Mouse (Mus musculus) midbrain, embryonic 12.5 days (tissue): ENCODE data around the gene Cryzl2. TPM values are rescaled to one million over a fixed set of nuclear protein-coding genes. Genes with fewer than 3 reads are reported as not detected.

ENCODE experiments used
- ATAC-seq: fragments of 200-750 bp; cut with Nextera tagmentation; 2 replicates; pipeline ENCODE4 v1.8.0; 2017; ENCODE audit warnings: low read depth, moderate TSS enrichment, moderate library complexity; ENCODE audit not compliant: low FRiP score
- H3K27ac ChIP-seq: fragments of 300-500 bp; sonication (generic); replicated peaks from 2 replicates; pipeline ENCODE4 v1.5.1; 2016; ENCODE audit warnings: mild to moderate bottlenecking
- H3K27me3 ChIP-seq: fragments of 300-500 bp; sonication (generic); 2 replicates; pipeline ENCODE4 v1.6.1; 2016; ENCODE audit warnings: mild to moderate bottlenecking
- H3K36me3 ChIP-seq: fragments of 300-500 bp; sonication (generic); 2 replicates; pipeline ENCODE4 v1.6.1; 2016
- H3K4me1 ChIP-seq: fragments of 300-500 bp; sonication (generic); 2 replicates; pipeline ENCODE4 v1.6.1; 2016
- H3K4me2 ChIP-seq: fragments of 300-500 bp; sonication (generic); replicated peaks from 2 replicates; pipeline ENCODE4 v1.6.1; 2016; ENCODE audit warnings: mild to moderate bottlenecking, moderate library complexity
- H3K4me3 ChIP-seq: fragments of 300-500 bp; sonication (generic); 2 replicates; pipeline ENCODE4 v1.5.1; 2016; ENCODE audit warnings: mild to moderate bottlenecking
- H3K9ac ChIP-seq: fragments of 300-500 bp; sonication (generic); replicated peaks from 2 replicates; pipeline ENCODE4 v1.6.1; 2016; ENCODE audit warnings: mild to moderate bottlenecking, moderate library complexity
- H3K9me3 ChIP-seq: fragments of 300-500 bp; sonication (generic); 2 replicates; pipeline ENCODE4 v1.6.1; 2016; ENCODE audit warnings: mild to moderate bottlenecking
- WGBS: fragments of 180-500 bp; shearing (Covaris S2); methylation state at CpG from one replicate; pipeline ENCODE4 v1.1.7; 2016; 5-methylcytosine and 5-hydroxymethylcytosine counted together
- polyA plus RNA-seq: library from polyadenylated mRNA; unstranded; fragments of >200 nt; fragmentation: Nextera tagmentation; extraction: Ambion mirVana; gene quantifications from 2 replicates; pipeline ENCODE4 v1.2.1, GENCODE M21; 2016

Gene Cryzl2
- polyA plus RNA-seq, 1 experiment from 2014 or later = 7.5 TPM

GRCm38 (mm10) chr1:157444632-157445300 is 13.6 kb upstream of the Cryzl2 start:
- peaks cover 75% of the 10 kb centered on the region for H3K4me1 ChIP-seq
- no peaks in the 10 kb centered on the region for H3K36me3 ChIP-seq
- H3K4me2 ChIP-seq = no peak overlapping the region
- no peak overlapping the region; the same call in 1 of the 2 replicates for H3K27ac ChIP-seq
- H3K9me3 ChIP-seq = no peaks in the 10 kb centered on the region
- no peak for ATAC-seq
- WGBS = 62% methylated on average over 13 of the region's 13 CpGs
- no peak overlapping the region for H3K9ac ChIP-seq
- H3K4me3 ChIP-seq = no peak overlapping the region
- H3K27me3 ChIP-seq = peaks cover 12% of the 10 kb centered on the region

DNA sequence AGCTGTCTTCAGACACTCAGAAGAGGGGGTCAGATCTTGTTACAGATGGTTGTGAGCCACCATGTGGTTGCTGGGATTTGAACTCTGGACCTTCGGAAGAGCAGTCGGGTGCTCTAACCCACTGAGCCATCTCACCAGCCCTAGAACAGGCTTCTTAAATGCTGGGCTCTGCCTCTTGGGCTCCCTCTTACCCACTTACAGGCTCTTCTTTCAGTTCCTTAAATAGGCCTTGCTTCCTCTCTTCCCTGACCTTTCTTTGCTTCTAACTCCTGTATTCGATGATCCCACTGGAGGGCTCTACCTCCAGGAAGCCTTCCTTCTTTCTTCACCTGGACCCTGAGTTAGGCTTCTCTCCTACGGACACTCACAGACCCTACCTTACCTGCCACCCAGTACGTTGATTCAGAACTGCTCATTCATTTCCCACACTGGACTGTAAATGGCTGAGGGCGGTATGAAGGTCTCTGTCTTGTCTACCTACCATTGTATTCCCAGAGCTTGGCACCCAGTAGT is 12.9 kb upstream of the Cryzl2 start:
- no peak overlapping the region for H3K9ac ChIP-seq
- H3K4me3 ChIP-seq = no peak overlapping the region
- no peak overlapping the region for H3K4me2 ChIP-seq
- 85% methylated on average over 5 of the region's 6 CpGs for WGBS
- no peak overlapping the region for H3K27ac ChIP-seq
- no peaks in the 10 kb centered on the region for H3K9me3 ChIP-seq
- peaks cover 75% of the 10 kb centered on the region for H3K4me1 ChIP-seq
- no peaks in the 10 kb centered on the region for H3K36me3 ChIP-seq
- peaks cover 12% of the 10 kb centered on the region for H3K27me3 ChIP-seq
- no peak for ATAC-seq

DNA sequence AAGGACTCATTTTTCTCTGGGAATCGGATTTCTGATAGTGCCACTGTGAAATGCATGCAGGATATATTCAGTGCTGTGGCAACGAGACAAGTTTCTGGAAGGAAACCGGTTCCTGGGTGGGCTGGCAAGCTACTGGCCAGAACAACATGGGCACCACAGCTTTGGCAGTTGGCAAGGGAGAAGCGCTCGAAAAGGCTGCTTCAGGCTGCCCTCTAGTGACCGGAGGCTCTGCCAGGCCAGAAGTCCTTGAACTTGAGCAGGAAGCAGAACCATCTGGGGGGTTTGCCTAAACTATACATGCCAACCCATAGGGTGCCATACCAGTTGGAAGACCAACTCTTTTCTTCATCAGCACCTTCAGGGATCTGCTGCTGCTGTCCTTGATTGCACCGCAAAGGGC is 12.1 kb upstream of the Cryzl2 start:
- Histone ChIP-seq H3K9me3 (no peaks in the 10 kb centered on the region), H3K4me3 (no peak overlapping the region), H3K4me1 (peaks cover 72% of the 10 kb centered on the region), H3K4me2 (no peak overlapping the region), H3K27ac (no peak overlapping the region), H3K36me3 (no peaks in the 10 kb centered on the region), H3K9ac (no peak overlapping the region), H3K27me3 (peaks cover 18% of the 10 kb centered on the region)
- 74% methylated on average over 7 of the region's 7 CpGs for WGBS
- ATAC-seq = no peak

GRCm38 (mm10) chr1:157447142-157447541 is 11.2 kb upstream of the Cryzl2 start:
- Histone ChIP-seq H3K36me3 (no peaks in the 10 kb centered on the region), H3K4me1 (peaks cover 65% of the 10 kb centered on the region), H3K4me2 (no peak overlapping the region), H3K27ac (no peak overlapping the region), H3K9me3 (no peaks in the 10 kb centered on the region), H3K27me3 (peaks cover 18% of the 10 kb centered on the region), H3K9ac (no peak overlapping the region; the same call in 1 of the 2 replicates), H3K4me3 (no peak overlapping the region)
- WGBS = 44% methylated on average over 4 of the region's 4 CpGs
- no peak for ATAC-seq

GRCm38 (mm10) chr1:157448164-157448804 is 10.1 kb upstream of the Cryzl2 start:
- 33% methylated on average over 7 of the region's 7 CpGs for WGBS
- Histone ChIP-seq H3K4me2 (no peak overlapping the region), H3K36me3 (no peaks in the 10 kb centered on the region), H3K27ac (no peak overlapping the region), H3K4me3 (no peak overlapping the region), H3K27me3 (peaks cover 18% of the 10 kb centered on the region), H3K9me3 (no peaks in the 10 kb centered on the region), H3K9ac (no peak overlapping the region), H3K4me1 (peaks cover 67% of the 10 kb centered on the region)
- ATAC-seq = peak; percentile 7; the same call in 1 of the 2 replicates

DNA sequence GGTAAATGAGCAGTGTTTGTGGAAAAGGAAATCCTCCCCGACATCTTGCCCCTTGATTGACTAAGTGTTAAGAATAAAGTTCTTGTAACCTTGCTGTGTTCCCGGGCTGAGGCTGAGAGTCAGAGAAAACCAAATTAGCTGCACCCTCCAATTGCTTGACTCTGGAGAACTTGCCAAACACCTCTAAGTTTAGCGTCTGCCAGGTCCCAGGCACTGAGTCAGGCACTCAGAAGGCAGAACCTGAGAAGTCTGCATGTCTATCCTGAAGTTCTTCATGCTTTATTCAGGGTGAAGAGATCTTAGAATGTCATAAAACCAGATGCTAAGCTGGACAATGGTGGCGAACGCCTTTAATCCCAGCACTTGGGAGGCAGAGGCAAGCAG is 9.6 kb upstream of the Cryzl2 start:
- H3K36me3 ChIP-seq = no peaks in the 10 kb centered on the region
- no peak for ATAC-seq
- 68% methylated on average over 5 of the region's 5 CpGs for WGBS
- peaks cover 68% of the 10 kb centered on the region for H3K4me1 ChIP-seq
- H3K4me3 ChIP-seq = no peak overlapping the region
- H3K9ac ChIP-seq = no peak overlapping the region
- H3K9me3 ChIP-seq = no peaks in the 10 kb centered on the region
- no peak overlapping the region for H3K4me2 ChIP-seq
- H3K27me3 ChIP-seq = peaks cover 18% of the 10 kb centered on the region
- H3K27ac ChIP-seq = no peak overlapping the region

GRCm38 (mm10) chr1:157449532-157449931 is 8.8 kb upstream of the Cryzl2 start:
- 0 out of 2 replicates have a peak overlapping the region, but pooled peaks have one; percentile 21 for H3K9ac ChIP-seq
- 3% methylated on average over 10 of the region's 10 CpGs for WGBS
- peak overlapping the region; percentile 24 for H3K4me3 ChIP-seq
- no peaks in the 10 kb centered on the region for H3K36me3 ChIP-seq
- H3K4me2 ChIP-seq = peak overlapping the region; percentile 43
- H3K9me3 ChIP-seq = no peaks in the 10 kb centered on the region
- no peak for ATAC-seq
- H3K4me1 ChIP-seq = peaks cover 61% of the 10 kb centered on the region
- no peak overlapping the region for H3K27ac ChIP-seq
- peaks cover 18% of the 10 kb centered on the region for H3K27me3 ChIP-seq

DNA sequence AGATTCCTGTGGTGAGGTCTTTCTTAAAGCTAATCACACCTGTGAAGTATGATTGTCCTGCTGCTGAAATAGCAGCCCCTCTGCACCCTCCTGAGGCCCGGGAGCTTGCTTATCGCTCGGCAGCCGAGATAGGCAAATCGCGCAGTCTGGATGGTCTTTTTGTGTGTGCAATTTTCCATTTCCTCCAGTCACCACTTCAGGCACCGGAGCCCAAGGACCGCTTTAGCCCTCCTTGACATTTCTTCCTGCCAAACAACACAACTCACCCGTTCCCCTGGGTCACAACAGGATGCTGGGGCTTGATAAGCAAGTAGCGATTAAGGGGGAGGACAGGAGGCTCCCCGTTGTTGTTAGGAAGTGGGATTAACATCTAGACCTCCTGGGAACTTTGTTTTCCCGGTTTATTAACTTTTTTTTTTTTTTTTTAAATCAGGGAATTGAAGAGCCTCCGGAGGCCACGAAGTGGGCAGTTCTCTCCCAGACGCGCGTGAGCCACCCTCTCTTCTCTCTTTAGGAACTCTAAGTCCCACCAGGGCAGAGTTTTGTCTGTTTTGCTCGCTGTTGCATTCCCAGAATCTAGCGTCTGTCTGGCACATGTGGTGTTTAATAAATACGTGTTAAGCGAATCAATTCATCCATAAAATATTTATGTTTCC is 8.3 kb upstream of the Cryzl2 start:
- WGBS = under 1% methylated on average over 21 of the region's 21 CpGs
- Histone ChIP-seq H3K36me3 (no peaks in the 10 kb centered on the region), H3K9me3 (no peaks in the 10 kb centered on the region), H3K9ac (0 out of 2 replicates have a peak overlapping the region, but pooled peaks have one; percentile 21), H3K4me3 (peak overlapping the region; percentile 24), H3K27ac (no peak overlapping the region), H3K4me1 (peaks cover 58% of the 10 kb centered on the region), H3K27me3 (peaks cover 18% of the 10 kb centered on the region), H3K4me2 (peak overlapping the region; percentile 43)
- no peak for ATAC-seq

DNA sequence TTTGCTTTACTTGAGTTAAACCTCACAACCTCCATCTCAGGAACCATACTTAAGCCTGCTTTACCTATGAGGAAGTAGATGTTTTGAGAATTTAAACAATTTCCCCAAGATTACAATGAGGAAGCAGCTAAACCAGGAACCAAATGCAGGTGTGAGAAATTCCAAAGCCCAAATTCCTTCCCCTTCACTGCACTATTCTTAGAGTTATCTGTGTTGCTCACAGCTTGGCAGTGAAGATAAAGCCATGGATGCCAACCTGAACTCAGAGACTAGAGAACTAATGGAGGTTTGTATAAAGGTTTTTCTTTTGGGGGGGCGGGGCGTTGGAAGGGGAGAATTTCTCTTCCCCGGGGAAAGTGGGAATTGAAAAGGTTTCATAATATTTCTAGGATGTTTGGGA is 6.1 kb upstream of the Cryzl2 start:
- H3K4me1 ChIP-seq = peaks cover 48% of the 10 kb centered on the region
- 86% methylated on average over 3 of the region's 3 CpGs for WGBS
- H3K9me3 ChIP-seq = no peaks in the 10 kb centered on the region
- ATAC-seq = no peak
- no peak overlapping the region for H3K9ac ChIP-seq
- no peaks in the 10 kb centered on the region for H3K36me3 ChIP-seq
- no peak overlapping the region for H3K4me3 ChIP-seq
- H3K4me2 ChIP-seq = no peak overlapping the region
- peaks cover 24% of the 10 kb centered on the region for H3K27me3 ChIP-seq
- peak overlapping the region; percentile 32 for H3K27ac ChIP-seq

- Histone ChIP-seq H3K27me3 (peaks cover 24% of the 10 kb centered on the region), H3K9me3 (no peaks in the 10 kb centered on the region), H3K9ac (no peak overlapping the region), H3K4me3 (no peak overlapping the region), H3K27ac (peak overlapping the region; percentile 32), H3K4me1 (peaks cover 46% of the 10 kb centered on the region), H3K36me3 (no peaks in the 10 kb centered on the region), H3K4me2 (no peak overlapping the region; the same call in 1 of the 2 replicates)
- ATAC-seq = peak; percentile 69
- WGBS = 27% methylated on average over 5 of the region's 5 CpGs
Measured at GRCm38 (mm10) chr1:157452759-157453549, 5.4 kb upstream of the Cryzl2 start.

GRCm38 (mm10) chr1:157454876-157455275 is 3.5 kb upstream of the Cryzl2 start:
- H3K4me1 ChIP-seq = peaks cover 44% of the 10 kb centered on the region
- peaks cover 12% of the 10 kb centered on the region for H3K27me3 ChIP-seq
- ATAC-seq = no peak
- H3K4me2 ChIP-seq = no peak overlapping the region
- H3K36me3 ChIP-seq = no peaks in the 10 kb centered on the region
- H3K4me3 ChIP-seq = no peak overlapping the region
- no peaks in the 10 kb centered on the region for H3K9me3 ChIP-seq
- no peak overlapping the region for H3K9ac ChIP-seq
- 80% methylated on average over 6 of the region's 6 CpGs for WGBS
- no peak overlapping the region for H3K27ac ChIP-seq
